Mouse (Mus musculus): Measurements from ENCODE around the gene Rpsa.

The Rpsa gene

DNA sequence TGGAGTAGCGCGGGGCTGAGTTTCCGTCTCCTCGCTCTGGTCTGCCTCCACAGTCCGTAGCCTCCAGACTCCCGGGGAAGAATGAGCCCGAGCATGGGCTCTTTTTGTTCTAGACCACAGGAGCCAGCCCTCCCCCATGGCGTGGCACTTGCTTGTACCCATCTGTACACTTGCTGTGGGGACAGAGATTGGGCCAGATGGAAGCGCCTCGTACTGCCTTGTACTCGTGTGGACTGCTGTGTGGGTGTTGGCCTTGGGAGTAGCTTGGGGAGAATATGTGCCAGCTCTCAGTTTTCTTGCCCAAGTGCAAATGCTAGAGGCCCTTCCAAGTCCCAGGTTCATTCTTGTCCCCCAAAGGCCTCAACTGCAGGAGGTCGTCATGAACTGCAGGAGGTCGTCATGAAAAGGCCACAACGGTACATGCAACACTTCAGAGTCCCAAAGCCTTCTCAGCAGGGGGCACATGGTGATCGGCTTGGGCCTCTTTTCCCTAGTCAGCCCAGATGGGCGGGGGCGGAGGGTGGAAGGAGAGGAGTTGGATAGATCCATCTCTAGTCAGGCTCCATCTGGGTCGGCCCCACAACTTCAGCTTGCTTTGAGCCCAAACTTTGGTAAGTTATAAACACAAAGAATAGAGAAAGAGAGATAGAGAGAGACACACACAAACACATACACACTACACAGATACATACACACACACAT is 47.1 kb downstream of the Rpsa start:
- no peak for DNase-seq

DNA sequence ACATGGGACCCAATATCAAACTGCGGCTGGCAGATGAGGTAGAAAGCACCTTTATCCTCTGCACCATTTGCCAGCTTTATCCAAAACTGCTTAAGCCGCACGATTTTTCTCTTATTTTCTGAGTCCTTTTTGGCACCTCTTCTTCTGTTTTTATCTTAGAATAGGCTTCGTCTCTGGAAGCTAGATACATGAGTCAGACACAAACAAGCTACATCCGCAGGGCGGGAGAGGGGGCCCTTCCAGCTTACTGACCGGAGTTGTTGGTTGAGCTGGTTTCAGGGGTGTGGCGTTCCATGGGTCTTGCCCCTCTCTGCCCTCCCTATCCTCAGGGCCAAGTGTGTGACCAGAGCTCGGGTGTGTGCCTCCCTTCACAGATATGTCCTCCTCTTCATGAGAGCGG is 51.3 kb downstream of the Rpsa start:
- no peak for DNase-seq

All from right cerebral cortex, postnatal 4 days (tissue).